Mouse (Mus musculus) thymus, adult 2 months (tissue): ENCODE data around the gene Sh3pxd2a. TPM values are rescaled to one million over a fixed set of nuclear protein-coding genes. Genes with fewer than 3 reads are reported as not detected.

Source experiments
- DNase-seq: peaks from one replicate; pipeline ENCODE4 v3.0.0; 2021
- H3K27ac ChIP-seq: fragments of 200-500 bp; 2 replicates; pipeline ENCODE4 v1.5.1; 2012; ENCODE audit warnings: low read length, control low read depth; ENCODE audit not compliant: control insufficient read depth, insufficient read depth
- H3K27me3 ChIP-seq: fragments of 200-500 bp; 2 replicates; pipeline ENCODE4 v1.6.1; 2012; ENCODE audit warnings: mild to moderate bottlenecking, low read length, moderate library complexity, mixed read lengths; ENCODE audit not compliant: control insufficient read depth, insufficient read depth
- H3K36me3 ChIP-seq: fragments of 200-500 bp; 2 replicates; pipeline ENCODE4 v1.6.1; 2012; ENCODE audit warnings: mild to moderate bottlenecking, low read length, moderate library complexity; ENCODE audit not compliant: control insufficient read depth, insufficient read depth
- H3K4me1 ChIP-seq: fragments of 200-500 bp; replicated peaks from 2 replicates; pipeline ENCODE4 v1.6.1; 2012; ENCODE audit warnings: low read length; ENCODE audit not compliant: control insufficient read depth, insufficient read depth
- H3K4me3 ChIP-seq: fragments of 200-500 bp; 2 replicates; pipeline ENCODE4 v1.5.1; 2012; ENCODE audit warnings: mild to moderate bottlenecking, low read length, control low read depth, moderate library complexity; ENCODE audit not compliant: control insufficient read depth, insufficient read depth
- CTCF ChIP-seq: fragments of 200-500 bp; IDR thresholded peaks from 2 replicates; pipeline ENCODE4 v1.5.1; 2012; ENCODE audit warnings: mild to moderate bottlenecking, control low read depth, low read length, moderate library complexity, borderline replicate concordance; ENCODE audit not compliant: control insufficient read depth, poor library complexity, insufficient read depth; ENCODE audit errors: extremely low read depth
- POLR2A ChIP-seq: fragments of 200-500 bp; IDR thresholded peaks from 2 replicates; pipeline ENCODE4 v1.6.1; 2012; ENCODE audit warnings: mild to moderate bottlenecking, low read length, control low read depth, moderate library complexity; ENCODE audit not compliant: control insufficient read depth, poor library complexity, insufficient read depth; ENCODE audit errors: extremely low read depth
- WGBS: fragments of 180-500 bp; shearing (Covaris S2); methylation state at CpG from one replicate; pipeline ENCODE4 v1.1.7; 2018; 5-methylcytosine and 5-hydroxymethylcytosine counted together
- polyA plus RNA-seq: library from polyadenylated mRNA; depleted of rRNA; stranded (reverse); fragments of >200 nt; gene quantifications from 2 replicates; pipeline ENCODE4 v1.2.3, GENCODE M21; 2012

Sh3pxd2a gene
- polyA plus RNA-seq, 1 experiment: 19.4 TPM

DNA sequence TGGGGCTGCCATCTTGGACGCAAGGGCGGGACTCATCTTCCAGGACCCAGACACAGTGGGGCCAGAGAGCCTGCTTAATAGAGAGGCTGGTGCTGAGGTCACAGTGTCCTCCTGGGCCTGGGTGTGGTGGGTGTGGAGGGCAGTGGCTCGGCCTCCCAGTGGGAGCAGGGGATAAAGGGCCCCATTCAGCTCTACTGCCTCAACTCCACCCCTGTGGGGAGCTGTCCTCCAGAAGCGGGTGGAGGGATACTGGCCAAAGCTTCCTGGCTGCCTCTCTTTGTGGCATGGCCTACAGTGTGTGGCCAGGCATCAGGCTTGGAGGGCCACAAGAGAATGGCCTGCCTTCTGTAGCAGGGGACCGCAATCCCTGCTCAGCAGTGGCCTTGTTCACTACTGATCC, 85.1 kb downstream of the Sh3pxd2a start:
- 96% methylated on average over 5 of the region's 5 CpGs for WGBS
- DNase-seq: no peak

DNA sequence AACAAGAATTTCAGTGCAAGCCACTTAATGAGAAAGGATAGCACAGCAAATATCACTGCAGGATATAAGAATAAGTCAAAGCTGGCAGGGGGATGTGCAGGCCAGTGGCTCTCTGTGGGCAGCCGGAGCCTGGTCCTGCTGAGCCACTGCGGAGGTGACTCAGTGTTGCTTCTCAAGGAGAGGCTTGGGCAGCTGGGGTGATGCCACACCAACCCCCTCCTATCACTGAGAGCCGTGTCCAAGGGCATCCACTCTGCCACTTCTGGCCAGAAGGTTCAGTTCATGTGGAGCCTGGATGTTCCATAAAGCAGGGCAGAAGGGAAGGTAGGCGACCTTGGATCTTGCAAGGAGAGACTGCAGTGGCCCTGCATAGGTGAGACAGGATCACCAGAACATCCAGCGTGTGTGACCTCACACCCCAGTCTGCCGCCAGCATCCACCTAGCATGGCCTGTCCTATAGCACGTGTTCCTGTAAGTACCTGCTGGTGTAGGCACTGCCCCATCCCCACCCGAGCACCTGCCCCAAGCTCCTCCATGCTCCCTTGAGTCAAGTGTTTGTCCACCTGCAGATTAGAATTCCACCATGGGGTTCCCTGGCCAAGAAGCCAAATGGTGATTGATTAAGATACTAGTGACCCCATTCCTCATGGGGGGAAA, 89.2 kb downstream of the Sh3pxd2a start:
- Histone ChIP-seq H3K27ac (no peak overlapping the region), H3K4me1 (no peaks in the 10 kb centered on the region), H3K4me3 (no peak overlapping the region), H3K27me3 (no peaks in the 10 kb centered on the region), H3K36me3 (no peaks in the 10 kb centered on the region)
- TF ChIP-seq CTCF: no peak
- no peak for TF ChIP-seq POLR2A
- no peak for DNase-seq
- 97% methylated on average over 8 of the region's 8 CpGs for WGBS

More for the DNA sequence above, 85.1 kb downstream of the Sh3pxd2a start:
- Histone ChIP-seq H3K36me3 (no peaks in the 10 kb centered on the region), H3K4me3 (no peak overlapping the region), H3K4me1 (no peaks in the 10 kb centered on the region), H3K27ac (no peak overlapping the region), H3K27me3 (no peaks in the 10 kb centered on the region)
- TF ChIP-seq POLR2A (no peak), CTCF (no peak)

DNA sequence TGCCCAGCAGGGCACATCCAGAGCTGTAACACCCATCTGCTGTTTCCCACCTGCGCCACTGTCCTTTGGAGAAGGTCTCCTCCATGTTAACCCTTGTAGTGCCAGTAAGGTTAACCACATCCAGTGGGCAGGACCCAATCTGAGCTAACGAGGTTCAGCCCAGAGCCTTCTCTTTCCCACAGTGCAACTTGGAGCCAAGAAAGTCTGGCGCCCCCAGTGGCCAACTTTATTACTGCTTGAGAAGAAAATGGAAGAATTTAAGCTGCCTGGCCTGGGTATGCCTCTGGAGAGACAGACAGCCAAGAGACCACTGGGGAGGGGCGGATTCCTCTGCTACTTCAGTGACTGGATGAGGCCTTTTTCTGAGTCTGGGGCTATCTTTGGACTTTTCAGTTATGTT, 89.8 kb downstream of the Sh3pxd2a start:
- WGBS: 33% methylated on average over 4 of the region's 4 CpGs
- DNase-seq: peak; percentile 62
- TF ChIP-seq CTCF (peak; percentile 72; the same call in 1 of the 2 replicates), POLR2A (no peak)

DNA sequence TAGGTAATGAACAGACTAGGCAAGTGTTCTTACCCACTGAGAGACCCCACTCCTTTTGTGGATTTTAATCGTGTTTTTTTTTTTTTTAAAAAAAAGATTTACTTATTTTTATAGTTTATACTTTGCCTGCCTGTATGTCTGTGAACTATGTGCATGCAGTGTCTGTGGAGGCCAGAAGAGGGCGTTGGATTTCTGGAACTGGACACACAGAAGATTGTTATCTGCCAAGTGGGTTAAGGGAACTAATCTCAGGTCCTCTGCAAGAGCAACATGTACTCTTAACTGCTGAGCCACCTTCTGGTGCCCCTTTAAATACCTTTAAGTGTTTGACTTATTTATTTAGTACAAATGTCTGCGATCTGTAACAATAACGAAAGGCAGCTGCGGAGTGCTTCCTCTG, 92.2 kb downstream of the Sh3pxd2a start:
- H3K36me3 ChIP-seq: no peaks in the 10 kb centered on the region
- no peaks in the 10 kb centered on the region for H3K27me3 ChIP-seq
- no peak overlapping the region for H3K4me3 ChIP-seq
- no peak for TF ChIP-seq CTCF
- no peak for TF ChIP-seq POLR2A
- H3K4me1 ChIP-seq: no peaks in the 10 kb centered on the region
- no peak overlapping the region for H3K27ac ChIP-seq
- DNase-seq: no peak
- WGBS: 84% methylated on average over 5 of the region's 5 CpGs

More for the DNA sequence above, 89.8 kb downstream of the Sh3pxd2a start:
- no peak overlapping the region for H3K4me3 ChIP-seq
- H3K27me3 ChIP-seq: no peaks in the 10 kb centered on the region
- no peaks in the 10 kb centered on the region for H3K36me3 ChIP-seq
- H3K4me1 ChIP-seq: no peaks in the 10 kb centered on the region
- H3K27ac ChIP-seq: no peak overlapping the region

DNA sequence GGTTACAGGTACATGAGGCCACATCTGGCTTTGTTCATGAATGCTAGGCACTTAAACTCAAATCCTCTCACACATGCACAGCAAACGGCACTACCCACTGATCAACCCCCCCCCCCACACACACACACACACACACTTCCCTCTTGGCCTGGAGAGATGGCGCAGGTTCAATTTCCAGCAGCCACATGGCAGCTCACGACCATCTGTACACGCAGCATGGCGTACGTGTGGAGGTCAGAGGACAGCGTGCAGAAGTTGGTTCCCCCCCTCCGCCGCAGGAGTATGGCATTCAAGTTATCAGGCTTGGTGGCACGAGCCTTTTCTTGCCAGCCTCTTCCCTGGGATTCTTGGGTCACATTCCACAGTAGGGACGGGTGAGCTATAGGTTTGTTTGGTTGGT, 92.7 kb downstream of the Sh3pxd2a start:
- no peak overlapping the region for H3K27ac ChIP-seq
- WGBS: over 99% methylated on average over 11 of the region's 11 CpGs
- H3K27me3 ChIP-seq: no peaks in the 10 kb centered on the region
- no peak overlapping the region for H3K4me3 ChIP-seq
- H3K4me1 ChIP-seq: no peaks in the 10 kb centered on the region
- DNase-seq: no peak
- no peaks in the 10 kb centered on the region for H3K36me3 ChIP-seq
- TF ChIP-seq POLR2A (no peak), CTCF (no peak)

DNA sequence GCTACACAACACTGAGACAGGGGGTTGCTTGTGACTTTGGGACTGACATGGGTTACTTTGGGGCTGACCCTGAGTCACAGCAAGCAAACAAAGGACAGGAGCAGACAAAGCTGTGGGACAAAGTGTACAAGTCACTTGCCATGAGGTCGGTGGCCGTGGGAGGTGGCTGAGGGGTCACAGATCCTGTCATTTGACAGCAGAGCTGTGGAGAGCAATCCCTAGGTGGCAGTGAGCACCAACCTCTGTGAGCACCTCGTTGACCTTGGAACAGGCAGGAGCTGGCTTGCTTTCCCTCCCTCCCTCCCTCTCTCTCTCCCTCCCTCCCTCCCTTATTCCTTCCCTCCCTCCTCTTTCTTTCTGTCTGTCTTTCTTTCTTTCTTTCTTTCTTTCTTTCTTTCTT, 95.2 kb downstream of the Sh3pxd2a start:
- WGBS: 94% methylated on average over 3 of the region's 3 CpGs

More for the DNA sequence above, 95.2 kb downstream of the Sh3pxd2a start:
- Histone ChIP-seq H3K4me1 (no peaks in the 10 kb centered on the region), H3K27me3 (no peaks in the 10 kb centered on the region), H3K4me3 (no peak overlapping the region), H3K27ac (no peak overlapping the region), H3K36me3 (peaks cover 2% of the 10 kb centered on the region; the same call in 1 of the 2 replicates)
- no peak for DNase-seq
- no peak for TF ChIP-seq CTCF
- no peak for TF ChIP-seq POLR2A
